Comparison of ENCODE assay signal across 8 mouse cellular contexts in genomic region chr6:115808196-115808487, GRCm38 (mm10). TPM values are rescaled to one million over a fixed set of nuclear protein-coding genes. Genes with fewer than 3 reads are reported as not detected.
DNase-seq lines count a peak whose midpoint lies in the region; ATAC-seq and TF ChIP-seq lines count a peak whose summit lies in the region.

No protein-coding gene starts in this region.

- peaks cover 38% of the 10 kb centered on the region for H3K36me3 ChIP-seq in C2C12 (ENCODE audit: control insufficient read depth, insufficient read depth)
- peaks cover 34% of the 10 kb centered on the region for H3K36me3 ChIP-seq in liver, embryonic 11.5 days (ENCODE audit: control insufficient read depth, insufficient read depth, low read length)

- peak overlapping the region; percentile 92 for H3K27ac ChIP-seq in liver, embryonic 11.5 days (ENCODE audit: low read depth, low read length)

- no peaks in the 10 kb centered on the region for H3K9me3 ChIP-seq in liver, embryonic 11.5 days (ENCODE audit: control insufficient read depth, low read length)

- peak; percentile 92 for DNase-seq in heart, adult 11 months
- DNase-seq in heart, postnatal 36 days, result no peak
- no peak for DNase-seq in liver, embryonic 11.5 days (ENCODE audit: low spot score)
- no peak for DNase-seq in thymus, postnatal 25 days
- no peak for DNase-seq in thymus, postnatal 0 days (ENCODE audit: low spot score)
- DNase-seq in right cerebral cortex, adult 2 months (ENCODE audit: low spot score in 2 of 2), result no peak

- peak overlapping the region; percentile 99 for H3K4me3 ChIP-seq in C2C12 (ENCODE audit: insufficient read depth, poor library complexity, severe bottlenecking)
- H3K4me3 ChIP-seq in liver, embryonic 11.5 days (ENCODE audit: low read depth, low read length), result peak overlapping the region; percentile 92

- no peaks in the 10 kb centered on the region for H3K27me3 ChIP-seq in C2C12 (ENCODE audit: control insufficient read depth, insufficient read depth, insufficient read length)
- H3K27me3 ChIP-seq in liver, embryonic 11.5 days (replicated peaks; ENCODE audit: control insufficient read depth, insufficient read depth, low read length), result no peaks in the 10 kb centered on the region

- intact Hi-C loops in heart, postnatal 36 days (cut with DNase I), result loop anchor here (5.0 to 10.0 kb wide), 2 partner anchors 203 to 261 kb away; partner anchors contain the start of gene Mkrn2

- H3K79me3 ChIP-seq in C2C12 (ENCODE audit: low read depth), result peaks cover 35% of the 10 kb centered on the region

- peaks cover 43% of the 10 kb centered on the region for H3K79me2 ChIP-seq in C2C12 (ENCODE audit: control insufficient read depth, insufficient read depth)

- peaks cover 12% of the 10 kb centered on the region for H3K4me1 ChIP-seq in liver, embryonic 11.5 days (replicated peaks; ENCODE audit: control insufficient read depth, insufficient read depth, low read length)

- peak overlapping the region; percentile 100 for H3K4me2 ChIP-seq in liver, embryonic 11.5 days

- WGBS in liver, embryonic 11.5 days, result 0% methylated on average over 22 of the region's 22 CpGs

- TF ChIP-seq CTCF in C2C12 (IDR thresholded peaks at IDR 0.05; ENCODE audit: control insufficient read depth, insufficient read depth, insufficient read length), result no peak

- peak; percentile 44; the same call in 1 of the 2 replicates for ATAC-seq in erythroid progenitor cell, adult 5-6 weeks (replicated peaks; ENCODE audit: low FRiP score, poor library complexity, severe bottlenecking)
- no peak for ATAC-seq in liver, embryonic 11.5 days (replicated peaks; ENCODE audit: low FRiP score)

- H3K9ac ChIP-seq in liver, embryonic 11.5 days (ENCODE audit: low read depth, low read length), result peak overlapping the region; percentile 100

- H3ac ChIP-seq in C2C12 (ENCODE audit: control insufficient read depth, insufficient read length, low read depth), result peak overlapping the region; percentile 99

TF ChIP-seq in C2C12, 6 proteins besides CTCF, POLR2A, EP300 and RAD21:
- TF ChIP-seq MYOD1 (IDR thresholded peaks at IDR 0.05; ENCODE audit: control insufficient read depth, insufficient read length, low read depth) (no peak), MYOG (IDR thresholded peaks at IDR 0.05; ENCODE audit: control insufficient read depth, extremely low read depth, insufficient read length) (no peak)

RNA-seq across cellular contexts. Expression of gene Rpl32, which starts 0.4 kb away (rescaled TPM):
- total RNA-seq in heart, postnatal 36 days (2021), result 100 to 1,000 TPM; 621 to 649 TPM
- 5,589 TPM for polyA plus RNA-seq in C2C12 (2012; fragmentation: generic; extraction: Trizol)
- 1,002 and 1,130 TPM in 2 replicates for total RNA-seq in erythroid progenitor cell, adult 5-6 weeks (2015; ENCODE audit: low replicate concordance)
- total RNA-seq in erythroid progenitor cell, adult 5-6 weeks (2017; ENCODE audit: low replicate concordance), result 642 and 693 TPM in 2 replicates
- polyA plus RNA-seq in liver, embryonic 11.5 days (2014; fragmentation: Nextera tagmentation; extraction: Ambion mirVana), result 2,286 and 2,478 TPM in 2 replicates
- 3,802 and 3,817 TPM in 2 replicates for polyA plus RNA-seq in thymus, postnatal 0 days (2015; fragmentation: Nextera tagmentation; extraction: Ambion mirVana)

RNA-seq across cellular contexts. Expression of gene Efcab12, which starts 30.1 kb away (rescaled TPM):
- under 1 TPM; 0.35 to 0.53 TPM for total RNA-seq in heart, postnatal 36 days (2021)
- not detected for polyA plus RNA-seq in C2C12 (2012; fragmentation: generic; extraction: Trizol)
- not detected in 2 replicates for total RNA-seq in erythroid progenitor cell, adult 5-6 weeks (2015; ENCODE audit: low replicate concordance)
- not detected in 2 replicates for total RNA-seq in erythroid progenitor cell, adult 5-6 weeks (2017; ENCODE audit: low replicate concordance)
- 0.27 TPM in 2 replicates for polyA plus RNA-seq in liver, embryonic 11.5 days (2014; fragmentation: Nextera tagmentation; extraction: Ambion mirVana)
- polyA plus RNA-seq in thymus, postnatal 0 days (2015; fragmentation: Nextera tagmentation; extraction: Ambion mirVana), result 0.20 and 0.33 TPM in 2 replicates

RNA-seq across cellular contexts. Expression of gene Cand2, which starts 33.8 kb away (rescaled TPM):
- 10 to 100 TPM; 72.4 to 76.5 TPM for total RNA-seq in heart, postnatal 36 days (2021)
- 8.2 TPM for polyA plus RNA-seq in C2C12 (2012; fragmentation: generic; extraction: Trizol)
- total RNA-seq in erythroid progenitor cell, adult 5-6 weeks (2015; ENCODE audit: low replicate concordance), result not detected in 2 replicates
- total RNA-seq in erythroid progenitor cell, adult 5-6 weeks (2017; ENCODE audit: low replicate concordance), result under 0.01 TPM in 1 of 2 replicates, not detected in the other
- 20.3 and 22.0 TPM in 2 replicates for polyA plus RNA-seq in liver, embryonic 11.5 days (2014; fragmentation: Nextera tagmentation; extraction: Ambion mirVana)
- 4.5 and 5.3 TPM in 2 replicates for polyA plus RNA-seq in thymus, postnatal 0 days (2015; fragmentation: Nextera tagmentation; extraction: Ambion mirVana)

RNA-seq across cellular contexts. Expression of gene Mbd4, which starts 45.0 kb away (rescaled TPM):
- total RNA-seq in heart, postnatal 36 days (2021), result 1 to 10 TPM; 1.2 TPM
- polyA plus RNA-seq in C2C12 (2012; fragmentation: generic; extraction: Trizol), result 1.4 TPM
- total RNA-seq in erythroid progenitor cell, adult 5-6 weeks (2015; ENCODE audit: low replicate concordance), result 7.5 and 9.7 TPM in 2 replicates
- total RNA-seq in erythroid progenitor cell, adult 5-6 weeks (2017; ENCODE audit: low replicate concordance), result 14.8 and 22.6 TPM in 2 replicates
- 20.7 and 23.0 TPM in 2 replicates for polyA plus RNA-seq in liver, embryonic 11.5 days (2014; fragmentation: Nextera tagmentation; extraction: Ambion mirVana)
- 18.7 and 20.8 TPM in 2 replicates for polyA plus RNA-seq in thymus, postnatal 0 days (2015; fragmentation: Nextera tagmentation; extraction: Ambion mirVana)

RNA-seq across cellular contexts. Expression of gene Ift122, which starts 45.1 kb away (rescaled TPM):
- 1 to 10 TPM; 9.1 to 9.4 TPM for total RNA-seq in heart, postnatal 36 days (2021)
- polyA plus RNA-seq in C2C12 (2012; fragmentation: generic; extraction: Trizol), result 13.4 TPM
- total RNA-seq in erythroid progenitor cell, adult 5-6 weeks (2015; ENCODE audit: low replicate concordance), result not detected in 2 replicates
- 0.38 and 1.9 TPM in 2 replicates for total RNA-seq in erythroid progenitor cell, adult 5-6 weeks (2017; ENCODE audit: low replicate concordance)
- polyA plus RNA-seq in liver, embryonic 11.5 days (2014; fragmentation: Nextera tagmentation; extraction: Ambion mirVana), result 9.1 and 10.5 TPM in 2 replicates
- polyA plus RNA-seq in thymus, postnatal 0 days (2015; fragmentation: Nextera tagmentation; extraction: Ambion mirVana), result 8.2 and 11.0 TPM in 2 replicates
